Mouse (Mus musculus): ENCODE results near the gene Uckl1. TPM values are rescaled to one million over a fixed set of nuclear protein-coding genes. Genes with fewer than 3 reads are reported as not detected.
A peak's percentile ranks its signal among the peaks of the same experiment; 100 is the strongest.

Gene Uckl1
- polyA plus RNA-seq, 1 experiment from 2014 or later, result 44.1 TPM

DNA sequence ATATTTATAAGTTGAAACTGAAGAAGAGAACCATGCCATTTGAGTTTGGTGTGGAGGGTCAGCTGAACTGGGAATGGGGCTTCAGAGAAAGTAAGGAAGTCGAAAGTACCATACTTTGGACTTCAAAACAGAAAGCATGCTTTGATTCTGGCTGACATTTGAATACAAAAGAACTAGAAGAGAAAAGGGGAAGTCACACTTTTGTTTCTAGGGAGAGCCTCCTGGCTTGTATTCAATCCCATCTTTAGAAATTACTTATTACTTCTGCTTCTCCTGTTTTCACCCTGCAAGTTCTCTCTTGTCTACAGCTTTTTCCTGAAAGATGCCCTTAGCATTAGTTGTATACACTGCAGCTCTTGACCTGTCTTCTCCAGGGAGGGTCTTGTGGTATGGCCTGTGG, 36.5 kb downstream of the Uckl1 start:
- no peaks in the 10 kb centered on the region for H3K4me1 ChIP-seq
- WGBS, result 81% methylated on average over 1 of the region's 1 CpGs
- peaks cover 81% of the 10 kb centered on the region for H3K36me3 ChIP-seq
- no peak overlapping the region for H3K27ac ChIP-seq
- DNase-seq (ENCODE audit: low spot score), result no peak
- H3K4me3 ChIP-seq, result no peak overlapping the region
- no peaks in the 10 kb centered on the region for H3K9me3 ChIP-seq (replicated peaks)
- H3K27me3 ChIP-seq (ENCODE audit: low read depth, poor library complexity, severe bottlenecking), result no peaks in the 10 kb centered on the region

DNA sequence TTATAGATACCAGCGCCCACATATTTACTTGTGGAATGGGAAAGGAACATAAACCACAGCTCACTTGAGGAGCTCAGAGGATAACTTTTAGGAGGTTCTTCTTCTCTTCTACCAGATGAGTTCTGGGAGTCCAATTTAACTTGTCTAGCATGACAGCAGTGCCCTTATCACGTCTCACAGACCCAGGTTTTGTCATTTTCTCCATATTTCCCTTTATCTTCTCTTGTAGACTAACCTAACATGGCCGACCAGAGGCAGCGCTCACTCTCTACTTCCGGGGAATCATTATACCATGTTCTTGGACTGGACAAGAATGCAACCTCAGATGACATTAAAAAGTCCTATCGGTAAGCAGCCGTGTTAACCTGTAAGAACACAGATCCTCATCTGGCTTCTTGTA, 38.5 kb downstream of the Uckl1 start:
- H3K4me3 ChIP-seq, result no peak overlapping the region
- no peaks in the 10 kb centered on the region for H3K27me3 ChIP-seq (ENCODE audit: low read depth, poor library complexity, severe bottlenecking)
- no peak for DNase-seq (ENCODE audit: low spot score)
- H3K9me3 ChIP-seq (replicated peaks), result no peaks in the 10 kb centered on the region
- peaks cover 60% of the 10 kb centered on the region for H3K36me3 ChIP-seq
- H3K27ac ChIP-seq, result no peak overlapping the region
- H3K4me1 ChIP-seq, result no peaks in the 10 kb centered on the region
- 95% methylated on average over 7 of the region's 7 CpGs for WGBS

- Histone ChIP-seq H3K36me3 (peaks cover 33% of the 10 kb centered on the region), H3K9me3 (replicated peaks) (no peaks in the 10 kb centered on the region), H3K4me1 (0 out of 2 replicates have a peak, but pooled peaks cover 4% of the 10 kb centered on the region), H3K27me3 (ENCODE audit: low read depth, poor library complexity, severe bottlenecking) (no peaks in the 10 kb centered on the region), H3K27ac (no peak overlapping the region), H3K4me3 (no peak overlapping the region)
- no peak for DNase-seq (ENCODE audit: low spot score)
- 93% methylated on average over 6 of the region's 6 CpGs for WGBS
Observed at GRCm38 (mm10) chr2:181541761-181542380, 42.8 kb downstream of the Uckl1 start.

DNA sequence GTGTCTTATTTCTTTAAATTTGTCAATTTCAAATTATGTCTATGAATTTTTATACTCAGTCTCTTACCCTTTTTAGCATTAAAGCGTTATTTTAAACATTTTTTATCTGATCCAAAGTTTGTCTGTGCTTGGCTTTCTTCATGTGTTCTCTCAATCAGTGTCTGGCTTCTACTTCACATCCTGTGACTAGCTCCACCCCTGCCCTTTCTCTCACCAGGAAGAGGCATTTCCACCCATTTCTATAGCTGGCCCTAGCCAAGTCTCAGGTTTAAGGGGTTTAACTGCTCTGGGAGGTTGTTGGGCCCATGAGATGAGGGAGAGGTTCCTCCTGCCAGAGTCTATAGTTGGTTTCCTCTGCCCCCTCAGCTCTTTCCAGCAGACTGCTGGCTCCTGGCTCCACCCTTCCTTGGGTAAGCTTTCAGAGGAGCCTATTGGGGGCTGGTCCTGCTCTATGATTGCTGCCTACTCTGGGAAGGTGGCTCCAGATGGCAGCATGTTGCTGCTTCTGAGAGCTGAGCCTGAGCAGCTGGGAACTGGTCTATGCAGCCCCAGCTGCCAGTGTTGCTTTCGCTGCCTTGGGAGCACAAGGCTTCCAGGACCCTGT, 47.1 kb downstream of the Uckl1 start:
- peaks cover 19% of the 10 kb centered on the region for H3K36me3 ChIP-seq
- 0 out of 2 replicates have a peak overlapping the region, but pooled peaks have one; percentile 10 for H3K27ac ChIP-seq
- no peak overlapping the region for H3K4me3 ChIP-seq
- H3K9me3 ChIP-seq (replicated peaks), result no peaks in the 10 kb centered on the region
- no peaks in the 10 kb centered on the region for H3K27me3 ChIP-seq (ENCODE audit: low read depth, poor library complexity, severe bottlenecking)
- DNase-seq (ENCODE audit: low spot score), result no peak
- 0 out of 2 replicates have a peak, but pooled peaks cover 4% of the 10 kb centered on the region for H3K4me1 ChIP-seq
- 91% methylated on average over 2 of the region's 2 CpGs for WGBS

DNA sequence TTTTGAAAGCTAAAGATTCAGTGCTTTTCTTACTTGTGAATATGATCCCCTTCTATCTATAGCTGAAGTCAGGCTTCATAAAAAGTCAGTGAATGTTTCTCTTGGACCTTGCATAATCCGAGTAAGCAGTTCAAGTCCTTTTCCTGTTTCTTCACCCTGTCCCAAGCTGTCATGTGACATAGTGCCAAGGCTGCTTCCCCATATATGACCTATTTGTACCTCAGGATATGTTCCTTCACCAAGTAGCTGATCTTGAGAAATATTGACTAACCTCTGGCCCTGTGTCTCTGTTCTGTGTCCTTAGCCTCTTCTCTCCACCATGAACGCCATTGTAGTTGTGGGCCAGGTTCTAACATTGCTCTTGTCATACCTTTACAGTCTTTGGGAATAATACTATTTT, 48.3 kb downstream of the Uckl1 start:
- Histone ChIP-seq H3K27ac (no peak overlapping the region), H3K4me3 (no peak overlapping the region), H3K4me1 (0 out of 2 replicates have a peak, but pooled peaks cover 4% of the 10 kb centered on the region), H3K27me3 (ENCODE audit: low read depth, poor library complexity, severe bottlenecking) (no peaks in the 10 kb centered on the region), H3K9me3 (replicated peaks) (no peaks in the 10 kb centered on the region), H3K36me3 (peaks cover 30% of the 10 kb centered on the region)
- 94% methylated on average over 2 of the region's 2 CpGs for WGBS
- DNase-seq (ENCODE audit: low spot score), result no peak

DNA sequence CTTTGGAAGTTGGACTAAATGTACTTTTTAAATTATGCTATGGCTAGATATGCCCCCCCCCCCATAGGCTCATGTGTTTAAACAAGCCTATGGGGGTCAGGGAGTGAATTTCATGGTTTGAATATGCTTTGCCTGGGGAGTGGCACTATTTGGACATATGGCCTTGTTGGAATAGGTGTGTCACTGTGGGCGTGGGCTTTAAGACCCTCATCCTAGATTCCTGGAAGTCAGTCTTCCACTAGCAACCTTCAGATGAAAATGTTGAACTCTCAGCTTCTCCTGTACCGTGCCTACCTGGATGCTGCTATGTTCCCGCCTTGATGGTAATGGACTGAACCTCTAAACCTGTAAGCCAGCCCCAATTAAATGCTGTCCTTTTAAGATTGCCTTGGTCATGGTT, 52.1 kb downstream of the Uckl1 start:
- no peak for DNase-seq (ENCODE audit: low spot score)

DNA sequence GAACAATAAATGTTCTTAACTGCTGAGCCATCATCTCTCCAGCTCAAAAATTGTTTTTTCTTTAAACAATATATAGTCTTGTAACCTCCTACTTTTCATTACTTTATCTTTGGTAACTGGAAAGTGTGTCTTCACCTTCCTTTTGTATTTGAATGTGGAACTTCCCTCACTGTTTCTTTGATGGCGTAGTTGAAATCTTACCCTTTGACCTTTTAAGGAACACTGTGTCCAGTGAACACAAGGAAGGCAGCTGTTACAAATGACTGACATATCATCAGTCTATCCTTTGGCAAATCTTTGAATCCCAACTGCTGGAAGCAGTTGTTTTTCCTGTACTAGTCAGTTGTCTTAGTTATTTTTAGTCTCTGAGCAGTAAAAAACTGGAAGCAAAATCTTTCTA, 55.6 kb downstream of the Uckl1 start:
- H3K36me3 ChIP-seq, result peaks cover 72% of the 10 kb centered on the region
- 87% methylated on average over 1 of the region's 1 CpGs for WGBS
- no peaks in the 10 kb centered on the region for H3K27me3 ChIP-seq (ENCODE audit: low read depth, poor library complexity, severe bottlenecking)
- DNase-seq (ENCODE audit: low spot score), result no peak
- no peak overlapping the region for H3K4me3 ChIP-seq
- no peaks in the 10 kb centered on the region for H3K4me1 ChIP-seq
- no peak overlapping the region for H3K27ac ChIP-seq
- H3K9me3 ChIP-seq (replicated peaks), result no peaks in the 10 kb centered on the region

More for the DNA sequence above, 52.1 kb downstream of the Uckl1 start:
- no peak overlapping the region for H3K4me3 ChIP-seq
- H3K27me3 ChIP-seq (ENCODE audit: low read depth, poor library complexity, severe bottlenecking), result no peaks in the 10 kb centered on the region
- 0 out of 2 replicates have a peak, but pooled peaks cover 2% of the 10 kb centered on the region for H3K4me1 ChIP-seq
- H3K27ac ChIP-seq, result no peak overlapping the region
- 95% methylated on average over 3 of the region's 3 CpGs for WGBS
- no peaks in the 10 kb centered on the region for H3K9me3 ChIP-seq (replicated peaks)
- H3K36me3 ChIP-seq, result peaks cover 52% of the 10 kb centered on the region

DNA sequence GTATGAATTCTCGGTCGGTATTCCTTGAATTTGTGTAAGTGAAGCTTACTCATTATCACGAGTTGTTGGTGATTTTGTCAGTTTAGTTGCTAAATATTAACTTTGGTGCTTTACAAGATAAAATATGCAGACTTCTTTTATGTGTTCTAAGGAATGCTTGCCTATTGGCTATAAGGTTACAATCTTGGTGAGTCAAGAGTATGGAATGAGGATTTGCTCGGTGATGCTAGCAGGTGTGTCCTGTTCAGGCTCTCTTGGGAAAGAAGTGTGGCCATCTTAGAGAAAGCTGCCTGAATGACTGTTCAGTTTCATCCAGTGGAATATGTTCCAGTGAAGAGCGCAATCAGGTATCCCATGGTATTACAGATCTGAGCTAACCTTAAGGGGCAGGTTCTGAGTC, 59.2 kb downstream of the Uckl1 start:
- 92% methylated on average over 5 of the region's 5 CpGs for WGBS
- Histone ChIP-seq H3K27me3 (ENCODE audit: low read depth, poor library complexity, severe bottlenecking) (no peaks in the 10 kb centered on the region), H3K27ac (no peak overlapping the region), H3K4me3 (no peak overlapping the region), H3K36me3 (peaks cover 60% of the 10 kb centered on the region), H3K4me1 (peaks cover 9% of the 10 kb centered on the region), H3K9me3 (replicated peaks) (no peaks in the 10 kb centered on the region)
- DNase-seq (ENCODE audit: low spot score), result no peak

DNA sequence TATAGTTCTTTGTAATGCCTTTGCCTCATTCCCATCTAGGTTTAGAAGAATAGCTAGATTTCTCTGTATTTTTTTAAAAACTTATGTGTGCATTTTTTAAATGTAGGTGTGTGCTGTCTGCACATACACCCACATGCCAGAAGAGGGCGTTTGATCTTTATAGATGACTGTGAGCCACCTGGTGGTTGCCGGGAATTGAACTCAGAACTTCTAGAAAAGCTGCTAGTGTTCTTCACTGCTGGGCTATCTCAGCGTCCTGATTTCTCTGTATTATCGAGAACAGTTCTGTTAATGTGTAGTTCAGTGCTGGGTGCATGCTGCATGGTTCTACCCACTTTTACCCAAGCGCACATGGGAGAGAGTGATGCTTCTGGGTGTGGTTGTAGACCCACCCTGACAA, 61.9 kb downstream of the Uckl1 start:
- Histone ChIP-seq H3K9me3 (replicated peaks) (no peaks in the 10 kb centered on the region), H3K27ac (no peak overlapping the region), H3K4me1 (peaks cover 18% of the 10 kb centered on the region), H3K36me3 (peaks cover 42% of the 10 kb centered on the region), H3K4me3 (no peak overlapping the region), H3K27me3 (ENCODE audit: low read depth, poor library complexity, severe bottlenecking) (no peaks in the 10 kb centered on the region)
- 71% methylated on average over 5 of the region's 5 CpGs for WGBS
- DNase-seq (ENCODE audit: low spot score), result no peak

- no peak overlapping the region for H3K27ac ChIP-seq
- no peaks in the 10 kb centered on the region for H3K27me3 ChIP-seq (ENCODE audit: low read depth, poor library complexity, severe bottlenecking)
- peaks cover 44% of the 10 kb centered on the region for H3K36me3 ChIP-seq
- no peak for DNase-seq (ENCODE audit: low spot score)
- no peaks in the 10 kb centered on the region for H3K9me3 ChIP-seq (replicated peaks)
- H3K4me1 ChIP-seq, result peaks cover 18% of the 10 kb centered on the region
- 65% methylated on average over 10 of the region's 10 CpGs for WGBS
- peak overlapping the region; percentile 98 for H3K4me3 ChIP-seq
Observed at GRCm38 (mm10) chr2:181521491-181521890, 63.2 kb downstream of the Uckl1 start.

- H3K27ac ChIP-seq, result peak overlapping the region; percentile 96
- WGBS, result 0% methylated on average over 17 of the region's 17 CpGs
- H3K4me1 ChIP-seq, result peaks cover 18% of the 10 kb centered on the region
- H3K27me3 ChIP-seq (ENCODE audit: low read depth, poor library complexity, severe bottlenecking), result no peaks in the 10 kb centered on the region
- H3K9me3 ChIP-seq (replicated peaks), result no peaks in the 10 kb centered on the region
- DNase-seq (ENCODE audit: low spot score), result no peak
- H3K4me3 ChIP-seq, result peak overlapping the region; percentile 98
- H3K36me3 ChIP-seq, result peaks cover 45% of the 10 kb centered on the region
Observed at GRCm38 (mm10) chr2:181520936-181521227, 63.8 kb downstream of the Uckl1 start.

GRCm38 (mm10) chr2:181520118-181520935, 64.4 kb downstream of the Uckl1 start, which contains the start of gene Dnajc5:
Gene Dnajc5 (plus strand): TSS chr2:181520485.
- no peaks in the 10 kb centered on the region for H3K9me3 ChIP-seq (replicated peaks)
- H3K4me3 ChIP-seq, result peak within 1 kb of the TSS; percentile 98
- H3K36me3 ChIP-seq, result peaks cover 47% of the 10 kb centered on the region
- under 1% methylated on average over 74 of the region's 74 CpGs for WGBS
- no peaks in the 10 kb centered on the region for H3K27me3 ChIP-seq (ENCODE audit: low read depth, poor library complexity, severe bottlenecking)
- peaks cover 18% of the 10 kb centered on the region for H3K4me1 ChIP-seq
- H3K27ac ChIP-seq, result peak within 1 kb of the TSS; percentile 96
- DNase-seq (ENCODE audit: low spot score), result peak; percentile 96

- Histone ChIP-seq H3K27ac (peak overlapping the region; percentile 96), H3K4me3 (peak overlapping the region; percentile 98), H3K36me3 (peaks cover 56% of the 10 kb centered on the region), H3K4me1 (peaks cover 18% of the 10 kb centered on the region), H3K9me3 (replicated peaks) (no peaks in the 10 kb centered on the region), H3K27me3 (ENCODE audit: low read depth, poor library complexity, severe bottlenecking) (no peaks in the 10 kb centered on the region)
- WGBS, result 85% methylated on average over 3 of the region's 3 CpGs
- DNase-seq (ENCODE audit: low spot score), result no peak
Observed at GRCm38 (mm10) chr2:181519201-181519600, 65.5 kb downstream of the Uckl1 start.

Data from limb, embryonic 10.5 days (tissue).